Mouse (Mus musculus) hindbrain, embryonic 12.5 days (tissue): Measurements from ENCODE around the gene Gsk3a. TPM values are rescaled to one million over a fixed set of nuclear protein-coding genes. Genes with fewer than 3 reads are reported as not detected.

Source experiments
- ATAC-seq: fragments of 200-750 bp; cut with Nextera tagmentation; 2 replicates; pipeline ENCODE4 v1.8.0; 2017; ENCODE audit warnings: moderate TSS enrichment; ENCODE audit not compliant: low FRiP score
- H3K27ac ChIP-seq: fragments of 300-500 bp; sonication (generic); 2 replicates; pipeline ENCODE4 v1.5.1; 2016; ENCODE audit warnings: mild to moderate bottlenecking
- H3K27me3 ChIP-seq: fragments of 300-500 bp; sonication (generic); 2 replicates; pipeline ENCODE4 v1.6.1; 2016; ENCODE audit warnings: mild to moderate bottlenecking
- H3K36me3 ChIP-seq: fragments of 300-500 bp; sonication (generic); 2 replicates; pipeline ENCODE4 v1.6.1; 2016; ENCODE audit warnings: mild to moderate bottlenecking
- H3K4me1 ChIP-seq: fragments of 300-500 bp; sonication (generic); 2 replicates; pipeline ENCODE4 v1.6.1; 2016
- H3K4me2 ChIP-seq: fragments of 300-500 bp; sonication (generic); replicated peaks from 2 replicates; pipeline ENCODE4 v1.6.1; 2016; ENCODE audit warnings: mild to moderate bottlenecking
- H3K4me3 ChIP-seq: fragments of 300-500 bp; sonication (generic); 2 replicates; pipeline ENCODE4 v1.5.1; 2016; ENCODE audit warnings: mild to moderate bottlenecking
- H3K9ac ChIP-seq: fragments of 300-500 bp; sonication (generic); 2 replicates; pipeline ENCODE4 v1.6.1; 2016; ENCODE audit warnings: mild to moderate bottlenecking, moderate library complexity
- H3K9me3 ChIP-seq: fragments of 300-500 bp; sonication (generic); replicated peaks from 2 replicates; pipeline ENCODE4 v1.6.1; 2016; ENCODE audit warnings: mild to moderate bottlenecking
- WGBS: fragments of 180-500 bp; shearing (Covaris S2); methylation state at CpG from one replicate; pipeline ENCODE4 v1.1.7; 2016; 5-methylcytosine and 5-hydroxymethylcytosine counted together
- polyA plus RNA-seq: library from polyadenylated mRNA; unstranded; fragments of >200 nt; fragmentation: Nextera tagmentation; extraction: Ambion mirVana; gene quantifications from 2 replicates; pipeline ENCODE4 v1.2.1, GENCODE M21; 2016

Gsk3a gene
- polyA plus RNA-seq, 1 experiment from 2014 or later: 19.6 TPM

GRCm38 (mm10) chr7:25251822-25252221 lies 14.2 kb upstream of the Gsk3a start:
- no peaks in the 10 kb centered on the region for H3K27me3 ChIP-seq
- peak overlapping the region; percentile 91 for H3K27ac ChIP-seq
- no peaks in the 10 kb centered on the region for H3K9me3 ChIP-seq
- 19% methylated on average over 8 of the region's 8 CpGs for WGBS
- peak overlapping the region; percentile 98 for H3K4me2 ChIP-seq
- H3K4me3 ChIP-seq: peak overlapping the region; percentile 82; the same call in 1 of the 2 replicates
- ATAC-seq: no peak
- H3K36me3 ChIP-seq: no peaks in the 10 kb centered on the region
- H3K9ac ChIP-seq: peak overlapping the region; percentile 87
- peaks cover 38% of the 10 kb centered on the region for H3K4me1 ChIP-seq

GRCm38 (mm10) chr7:25251071-25251791 lies 13.6 kb upstream of the Gsk3a start:
- H3K4me1 ChIP-seq: peaks cover 43% of the 10 kb centered on the region
- WGBS: 3% methylated on average over 22 of the region's 22 CpGs

DNA sequence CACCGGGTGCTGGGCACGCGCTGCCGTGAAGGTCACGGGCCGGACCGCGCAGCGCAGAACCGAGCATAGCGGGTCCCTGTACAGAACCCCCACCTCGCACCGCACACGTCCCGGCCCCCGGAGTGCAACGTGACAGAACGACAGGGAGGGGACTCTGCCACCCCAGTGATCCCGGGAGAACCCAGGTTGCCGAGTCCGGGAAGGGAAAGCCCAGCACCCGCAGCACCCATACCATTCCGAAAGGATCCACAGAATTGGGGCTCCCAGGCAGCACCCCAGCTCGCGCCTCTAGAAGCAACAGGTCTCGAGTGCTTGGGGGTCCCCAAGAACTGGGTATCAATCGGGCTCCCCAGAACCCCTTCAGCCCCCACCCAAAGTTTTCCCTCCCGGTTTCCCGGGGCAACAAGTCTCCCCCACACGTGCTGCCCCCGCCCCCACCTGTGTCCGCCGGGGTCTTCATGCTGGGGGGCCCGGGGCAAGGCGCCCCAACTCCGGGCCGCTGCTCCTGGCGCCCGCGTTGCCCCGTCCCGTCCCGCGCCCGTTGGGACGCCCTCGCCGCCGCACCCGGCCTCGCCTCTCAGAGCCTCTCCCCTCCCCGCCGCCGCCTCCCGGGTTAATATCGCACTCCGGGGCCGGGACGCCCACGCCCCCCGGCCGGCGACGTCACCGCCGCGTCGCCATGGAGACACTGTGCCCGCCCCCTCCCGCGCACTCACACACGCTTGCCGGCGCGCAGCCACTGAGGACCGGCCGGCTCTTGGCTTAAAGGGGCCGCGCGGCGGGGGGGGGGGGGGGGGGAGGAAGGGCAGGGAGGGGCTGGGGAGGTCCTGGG lies 12.7 kb upstream of the Gsk3a start, which contains the start of gene Erf:
Gene Erf (minus strand): TSS at position 621 of the 832 bp plus-strand sequence.
- WGBS: under 1% methylated on average over 63 of the region's 81 CpGs
- peak within 1 kb of the TSS; percentile 91 for H3K27ac ChIP-seq

More at GRCm38 (mm10) chr7:25251071-25251791, 13.6 kb upstream of the Gsk3a start:
- peak overlapping the region; percentile 87 for H3K9ac ChIP-seq
- peak overlapping the region; percentile 98 for H3K4me2 ChIP-seq
- peak; percentile 21; the same call in 1 of the 2 replicates for ATAC-seq
- H3K36me3 ChIP-seq: no peaks in the 10 kb centered on the region
- no peaks in the 10 kb centered on the region for H3K27me3 ChIP-seq
- H3K9me3 ChIP-seq: no peaks in the 10 kb centered on the region
- peak overlapping the region; percentile 91 for H3K27ac ChIP-seq
- peak overlapping the region; percentile 82 for H3K4me3 ChIP-seq

DNA sequence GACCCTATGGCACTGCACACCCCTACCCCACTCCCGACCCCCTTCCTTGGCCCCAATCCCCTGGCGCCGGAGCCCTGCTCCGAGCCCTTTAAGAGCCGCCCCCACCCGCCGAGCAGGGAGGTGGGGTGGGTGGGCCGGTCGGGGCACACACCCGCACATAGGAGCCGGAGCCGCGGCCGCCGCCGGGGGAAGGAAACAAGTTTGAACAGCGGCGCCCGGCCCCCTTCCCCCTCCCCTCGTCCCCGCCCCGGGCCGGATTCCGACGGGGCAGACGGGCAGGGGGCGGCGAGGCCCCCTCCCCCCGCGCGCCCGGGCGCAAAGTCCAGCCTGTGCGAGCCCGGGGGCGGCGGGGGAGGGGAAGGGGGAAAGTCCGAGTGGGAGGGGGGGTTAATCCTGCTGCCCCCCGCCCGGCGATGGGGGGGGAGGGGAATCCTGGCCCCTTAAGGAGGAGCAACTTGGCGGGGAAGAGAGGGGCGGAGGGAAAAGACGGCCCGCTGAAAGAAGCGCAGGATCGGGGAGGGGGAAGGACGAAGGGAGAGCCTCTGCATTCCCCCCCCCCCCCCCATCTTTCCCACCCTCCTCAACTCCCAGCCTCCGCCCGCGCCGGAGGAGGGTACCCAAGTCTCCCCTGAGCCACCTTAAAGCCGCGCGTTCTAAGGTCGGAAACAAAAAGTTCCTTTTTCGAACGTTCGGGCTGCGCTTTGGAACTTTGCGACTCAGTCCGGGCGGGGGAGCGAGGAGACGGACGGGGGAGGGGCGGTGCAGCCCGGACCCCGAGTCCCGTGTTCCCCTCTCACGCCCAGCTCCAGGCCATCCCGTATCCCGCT lies 11.9 kb upstream of the Gsk3a start:
- Histone ChIP-seq H3K9ac (peak overlapping the region; percentile 87), H3K27ac (peak overlapping the region; percentile 91), H3K4me3 (peak overlapping the region; percentile 82), H3K9me3 (no peaks in the 10 kb centered on the region), H3K4me1 (peaks cover 48% of the 10 kb centered on the region), H3K36me3 (peaks cover 8% of the 10 kb centered on the region), H3K27me3 (no peaks in the 10 kb centered on the region), H3K4me2 (peak overlapping the region; percentile 98)
- under 1% methylated on average over 50 of the region's 73 CpGs for WGBS
- ATAC-seq: peak; percentile 51

More for the DNA sequence above, 12.7 kb upstream of the Gsk3a start, which contains the start of gene Erf:
- H3K4me1 ChIP-seq: peaks cover 48% of the 10 kb centered on the region
- H3K9me3 ChIP-seq: no peaks in the 10 kb centered on the region
- peak; percentile 76 for ATAC-seq
- H3K4me2 ChIP-seq: peak within 1 kb of the TSS; percentile 98
- peak within 1 kb of the TSS; percentile 87 for H3K9ac ChIP-seq
- no peaks in the 10 kb centered on the region for H3K27me3 ChIP-seq
- peak within 1 kb of the TSS; percentile 82 for H3K4me3 ChIP-seq
- no peaks in the 10 kb centered on the region for H3K36me3 ChIP-seq

- peaks cover 12% of the 10 kb centered on the region for H3K36me3 ChIP-seq
- H3K4me1 ChIP-seq: peaks cover 48% of the 10 kb centered on the region
- H3K27ac ChIP-seq: peak overlapping the region; percentile 91
- peak overlapping the region; percentile 87 for H3K9ac ChIP-seq
- H3K4me2 ChIP-seq: peak overlapping the region; percentile 98
- ATAC-seq: no peak; the same call in none of the 2 replicates
- no peaks in the 10 kb centered on the region for H3K9me3 ChIP-seq
- peak overlapping the region; percentile 82 for H3K4me3 ChIP-seq
- under 1% methylated on average over 25 of the region's 25 CpGs for WGBS
- H3K27me3 ChIP-seq: no peaks in the 10 kb centered on the region
These were observed 11.2 kb upstream of the Gsk3a start for GRCm38 (mm10) chr7:25248846-25249313.

- no peaks in the 10 kb centered on the region for H3K9me3 ChIP-seq
- peak overlapping the region; percentile 82 for H3K4me3 ChIP-seq
- H3K4me1 ChIP-seq: peaks cover 48% of the 10 kb centered on the region
- H3K27me3 ChIP-seq: no peaks in the 10 kb centered on the region
- peak; percentile 31 for ATAC-seq
- peak overlapping the region; percentile 91 for H3K27ac ChIP-seq
- H3K9ac ChIP-seq: peak overlapping the region; percentile 87
- H3K4me2 ChIP-seq: peak overlapping the region; percentile 98
- 0% methylated on average over 18 of the region's 18 CpGs for WGBS
- peaks cover 15% of the 10 kb centered on the region for H3K36me3 ChIP-seq
These were observed 10.5 kb upstream of the Gsk3a start for GRCm38 (mm10) chr7:25248018-25248647.

GRCm38 (mm10) chr7:25247498-25247897 lies 9.8 kb upstream of the Gsk3a start:
- peaks cover 15% of the 10 kb centered on the region for H3K36me3 ChIP-seq
- 23% methylated on average over 3 of the region's 3 CpGs for WGBS
- no peak for ATAC-seq
- H3K27ac ChIP-seq: peak overlapping the region; percentile 91
- peak overlapping the region; percentile 87 for H3K9ac ChIP-seq
- peak overlapping the region; percentile 82 for H3K4me3 ChIP-seq
- peak overlapping the region; percentile 98 for H3K4me2 ChIP-seq
- H3K4me1 ChIP-seq: peaks cover 48% of the 10 kb centered on the region
- H3K9me3 ChIP-seq: no peaks in the 10 kb centered on the region
- no peaks in the 10 kb centered on the region for H3K27me3 ChIP-seq

- Histone ChIP-seq H3K4me2 (peak overlapping the region; percentile 98), H3K27ac (peak overlapping the region; percentile 91), H3K4me1 (peaks cover 43% of the 10 kb centered on the region), H3K9me3 (no peaks in the 10 kb centered on the region), H3K27me3 (no peaks in the 10 kb centered on the region), H3K4me3 (peak overlapping the region; percentile 18), H3K36me3 (peaks cover 15% of the 10 kb centered on the region), H3K9ac (peak overlapping the region; percentile 87)
- no peak for ATAC-seq
- 56% methylated on average over 4 of the region's 4 CpGs for WGBS
These were observed 9.1 kb upstream of the Gsk3a start for GRCm38 (mm10) chr7:25246759-25247137.

GRCm38 (mm10) chr7:25246079-25246758 lies 8.6 kb upstream of the Gsk3a start:
- no peaks in the 10 kb centered on the region for H3K9me3 ChIP-seq
- peaks cover 38% of the 10 kb centered on the region for H3K4me1 ChIP-seq
- peak overlapping the region; percentile 91 for H3K27ac ChIP-seq
- H3K9ac ChIP-seq: peak overlapping the region; percentile 87; the same call in 1 of the 2 replicates
- no peak for ATAC-seq
- peak overlapping the region; percentile 98 for H3K4me2 ChIP-seq
- H3K36me3 ChIP-seq: peaks cover 15% of the 10 kb centered on the region
- H3K4me3 ChIP-seq: peak overlapping the region; percentile 18
- no peaks in the 10 kb centered on the region for H3K27me3 ChIP-seq
- 66% methylated on average over 20 of the region's 20 CpGs for WGBS

DNA sequence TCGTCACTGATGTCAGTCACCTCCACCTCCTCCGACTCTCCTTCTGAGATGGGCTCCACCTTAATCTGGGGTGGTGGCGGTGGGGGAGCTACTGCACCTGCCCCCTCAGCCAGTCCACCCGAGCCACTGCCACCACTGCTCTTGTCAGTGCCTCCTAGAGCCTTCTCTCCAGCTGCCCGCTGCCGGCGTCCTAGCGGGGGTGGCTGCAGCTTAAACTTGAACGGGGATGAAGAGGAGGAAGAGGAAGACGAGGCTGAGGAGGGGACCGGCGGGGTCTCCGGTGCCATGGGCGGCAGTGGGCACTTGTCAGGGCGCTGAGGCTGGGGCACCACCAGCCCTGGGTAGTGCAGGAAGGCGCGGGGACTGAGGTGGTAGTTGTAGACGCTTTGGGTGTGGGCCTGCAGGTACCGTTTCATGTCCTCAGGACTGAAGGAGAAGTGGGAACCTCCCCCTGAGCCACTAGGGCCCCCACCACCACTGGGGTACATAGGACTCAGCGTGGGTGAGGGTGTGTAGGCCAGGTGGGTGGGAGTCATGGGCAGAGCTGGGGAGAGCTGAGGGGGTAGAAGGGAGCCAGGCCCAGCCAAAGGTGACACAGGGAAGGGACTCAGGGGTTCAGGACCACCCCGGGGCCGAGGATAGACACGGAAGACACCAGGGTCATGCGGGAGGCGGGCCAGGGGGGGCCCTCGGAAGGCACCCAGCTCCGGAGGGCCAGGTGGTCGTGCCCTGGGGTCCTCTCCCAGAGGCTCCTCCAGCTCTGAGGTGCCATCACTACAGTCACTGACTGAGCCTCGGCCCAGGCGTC lies 7.1 kb upstream of the Gsk3a start:
- no peak overlapping the region for H3K4me3 ChIP-seq
- H3K4me1 ChIP-seq: peaks cover 33% of the 10 kb centered on the region
- H3K4me2 ChIP-seq: no peak overlapping the region
- no peak overlapping the region for H3K27ac ChIP-seq
- ATAC-seq: no peak
- H3K36me3 ChIP-seq: peaks cover 15% of the 10 kb centered on the region
- 91% methylated on average over 30 of the region's 30 CpGs for WGBS
- no peaks in the 10 kb centered on the region for H3K9me3 ChIP-seq
- H3K27me3 ChIP-seq: no peaks in the 10 kb centered on the region
- H3K9ac ChIP-seq: no peak overlapping the region
